Mouse (Mus musculus) spleen, adult 2 months (tissue): ENCODE results near the gene Itsn1. TPM values are rescaled to one million over a fixed set of nuclear protein-coding genes. Genes with fewer than 3 reads are reported as not detected.

Experiments used
- DNase-seq, 2 experiments: peaks; one replicate each; pipeline versions ENCODE4 v3.0.0 to v3.0.0-alpha.2; 2012 to 2021; ENCODE audit warnings: low spot score in 2 of 2, low read depth in 1 of 2
- H3K27ac ChIP-seq: fragments of 200-500 bp; 2 replicates; pipeline ENCODE4 v1.5.1; 2012; ENCODE audit warnings: low read length, inconsistent platforms; ENCODE audit not compliant: insufficient read depth
- H3K27me3 ChIP-seq: fragments of 200-500 bp; 2 replicates; pipeline ENCODE4 v1.6.1; 2012; ENCODE audit warnings: mild to moderate bottlenecking, moderate library complexity, low read length, inconsistent platforms; ENCODE audit not compliant: control insufficient read depth, insufficient read depth
- H3K36me3 ChIP-seq: fragments of 200-500 bp; 2 replicates; pipeline ENCODE4 v1.6.1; 2012; ENCODE audit warnings: mild to moderate bottlenecking, low read length, inconsistent platforms; ENCODE audit not compliant: control insufficient read depth, insufficient read depth
- H3K4me1 ChIP-seq: fragments of 200-500 bp; 2 replicates; pipeline ENCODE4 v1.6.1; 2011; ENCODE audit warnings: inconsistent platforms; ENCODE audit not compliant: control insufficient read depth, insufficient read depth, insufficient read length
- H3K4me3 ChIP-seq: fragments of 200-500 bp; 2 replicates; pipeline ENCODE4 v1.5.1; 2011; ENCODE audit warnings: mild to moderate bottlenecking, inconsistent platforms; ENCODE audit not compliant: insufficient read depth, insufficient read length; ENCODE audit errors: extremely low read depth
- CTCF ChIP-seq: fragments of 200-500 bp; IDR thresholded peaks from 2 replicates; pipeline ENCODE4 v1.5.1; 2011; ENCODE audit warnings: mild to moderate bottlenecking, inconsistent platforms; ENCODE audit not compliant: insufficient read depth, insufficient read length, insufficient replicate concordance; ENCODE audit errors: extremely low read depth
- POLR2A ChIP-seq: fragments of 200-500 bp; IDR thresholded peaks from 2 replicates; pipeline ENCODE4 v1.6.1; 2011; ENCODE audit warnings: low read depth, low read length, inconsistent platforms
- WGBS: fragments of 180-500 bp; shearing (Covaris S2); methylation state at CpG from one replicate; pipeline ENCODE4 v1.1.7; 2018; 5-methylcytosine and 5-hydroxymethylcytosine counted together
- polyA plus RNA-seq: library from polyadenylated mRNA; depleted of rRNA; stranded (reverse); fragments of >200 nt; gene quantifications from 2 replicates; pipeline ENCODE4 v1.2.3, GENCODE M21; 2012

Itsn1 gene
- polyA plus RNA-seq, 1 experiment = 36.0 TPM

DNA sequence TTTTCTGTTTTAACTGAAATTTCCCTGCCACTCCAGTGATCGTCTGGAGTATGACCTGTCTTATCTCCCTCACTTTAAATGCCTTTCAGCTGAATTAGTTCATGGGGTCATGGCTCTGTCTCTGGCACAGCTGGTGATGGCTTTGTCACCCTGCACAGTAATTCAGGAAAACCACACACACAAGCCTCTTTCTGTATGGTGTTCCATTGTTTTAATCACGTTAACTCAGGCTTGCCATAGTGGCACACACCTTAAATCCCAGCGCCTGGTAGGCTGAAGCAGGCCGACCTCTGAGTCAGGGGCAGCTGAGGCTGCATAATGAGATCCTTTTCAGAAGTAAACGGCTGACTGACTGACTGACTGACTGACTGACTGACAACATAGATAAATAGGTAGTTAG is 99.5 kb downstream of the Itsn1 start:
- H3K36me3 ChIP-seq = no peaks in the 10 kb centered on the region; the same call in 1 of the 2 replicates
- WGBS = 76% methylated on average over 5 of the region's 5 CpGs

DNA sequence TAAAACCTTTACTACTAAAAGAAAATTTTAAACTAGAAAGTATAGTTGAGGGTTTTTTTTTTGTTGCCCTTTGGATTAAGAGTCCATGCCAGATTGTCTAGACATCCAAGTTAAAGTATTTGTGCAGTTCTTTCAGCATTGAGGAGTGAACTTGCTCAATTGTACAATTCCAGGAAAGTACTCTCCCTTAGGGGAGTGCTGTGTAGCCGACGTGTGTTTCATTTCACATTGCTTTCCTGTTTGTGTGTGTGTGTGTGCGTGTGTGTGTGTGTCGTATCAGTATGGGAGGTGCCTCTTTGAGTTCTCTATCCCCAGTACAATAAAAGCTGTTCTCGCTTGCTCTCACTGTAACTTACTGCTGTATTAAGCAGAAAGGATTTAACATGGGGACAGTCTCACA is 100.0 kb downstream of the Itsn1 start:
- TF ChIP-seq POLR2A (no peak), CTCF (no peak)
- 81% methylated on average over 5 of the region's 5 CpGs for WGBS
- H3K27me3 ChIP-seq = no peaks in the 10 kb centered on the region
- DNase-seq = no peak
- H3K27ac ChIP-seq = no peak overlapping the region
- peaks cover 5% of the 10 kb centered on the region; the same call in 1 of the 2 replicates for H3K4me1 ChIP-seq
- no peak overlapping the region for H3K4me3 ChIP-seq
- H3K36me3 ChIP-seq = no peaks in the 10 kb centered on the region; the same call in 1 of the 2 replicates

More for the DNA sequence above, 99.5 kb downstream of the Itsn1 start:
- H3K27me3 ChIP-seq = no peaks in the 10 kb centered on the region
- DNase-seq = no peak
- peaks cover 5% of the 10 kb centered on the region; the same call in 1 of the 2 replicates for H3K4me1 ChIP-seq
- no peak overlapping the region for H3K4me3 ChIP-seq
- TF ChIP-seq CTCF (no peak), POLR2A (no peak)
- no peak overlapping the region for H3K27ac ChIP-seq

DNA sequence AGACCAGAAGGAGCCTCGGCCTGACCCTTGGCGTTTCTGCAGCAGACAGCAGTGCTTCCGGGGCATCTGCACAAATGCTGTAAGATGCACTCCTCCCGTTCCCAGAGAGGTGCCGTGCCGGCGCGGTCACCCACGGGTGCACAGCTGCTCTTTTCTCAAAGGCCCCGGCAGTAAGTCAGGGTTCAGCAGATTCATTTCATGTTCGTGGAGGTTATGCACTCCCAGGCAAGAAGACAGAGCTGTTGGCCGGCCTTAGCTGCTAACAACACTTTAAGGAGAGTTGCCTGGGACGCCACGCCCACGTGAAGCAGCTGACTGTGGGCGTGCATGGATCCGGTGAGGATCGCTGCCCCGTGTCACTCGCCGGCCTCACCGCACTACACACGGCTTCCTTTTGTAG is 101.2 kb downstream of the Itsn1 start:
- no peak for DNase-seq
- H3K27me3 ChIP-seq = no peaks in the 10 kb centered on the region
- peaks cover 5% of the 10 kb centered on the region; the same call in 1 of the 2 replicates for H3K4me1 ChIP-seq
- H3K36me3 ChIP-seq = no peaks in the 10 kb centered on the region; the same call in 1 of the 2 replicates
- WGBS = 92% methylated on average over 23 of the region's 23 CpGs
- H3K27ac ChIP-seq = no peak overlapping the region
- TF ChIP-seq CTCF (no peak), POLR2A (no peak)
- H3K4me3 ChIP-seq = no peak overlapping the region

DNA sequence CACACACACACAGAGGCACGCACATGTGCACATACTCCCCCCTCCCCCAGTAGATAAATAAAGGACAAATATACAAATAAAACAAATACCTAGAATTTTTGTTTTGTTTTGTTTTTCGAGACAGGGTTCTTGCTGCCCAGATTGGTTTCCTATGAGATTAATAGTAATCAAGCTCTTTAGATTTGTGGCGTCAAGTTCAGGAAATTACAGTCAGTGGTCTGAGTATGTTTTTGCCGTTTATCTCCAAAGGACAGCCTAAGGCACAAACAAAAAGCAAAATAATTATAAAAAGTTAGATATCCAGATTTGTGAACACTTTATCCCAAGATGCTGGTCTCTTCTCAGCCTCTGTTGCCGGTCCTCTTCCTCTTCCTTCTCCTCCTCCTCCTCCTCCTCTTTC is 104.0 kb downstream of the Itsn1 start:
- no peaks in the 10 kb centered on the region; the same call in none of the 2 replicates for H3K36me3 ChIP-seq
- WGBS = 87% methylated on average over 5 of the region's 5 CpGs
- H3K27ac ChIP-seq = no peak overlapping the region
- DNase-seq = no peak
- no peaks in the 10 kb centered on the region for H3K4me1 ChIP-seq
- no peaks in the 10 kb centered on the region for H3K27me3 ChIP-seq
- H3K4me3 ChIP-seq = no peak overlapping the region
- no peak for TF ChIP-seq CTCF
- TF ChIP-seq POLR2A = no peak

DNA sequence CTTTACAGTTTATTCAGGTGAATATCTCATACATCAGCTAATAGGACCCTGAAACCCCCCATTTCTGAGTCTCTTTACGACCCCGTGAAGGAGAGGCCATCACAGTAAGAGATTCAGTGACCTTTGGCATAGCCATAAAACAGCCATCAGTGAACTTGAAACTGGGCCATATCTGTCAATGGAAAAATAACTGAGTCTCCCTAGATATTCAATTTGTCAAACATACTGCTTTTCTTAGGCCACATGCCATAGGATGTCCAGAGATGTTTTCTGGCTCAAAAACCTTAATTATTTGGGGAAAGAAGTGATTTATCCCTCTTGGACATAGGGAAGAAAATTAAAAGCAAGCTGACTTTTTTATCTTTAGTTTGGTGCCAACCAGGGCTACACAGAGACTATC is 104.5 kb downstream of the Itsn1 start:
- no peak for TF ChIP-seq POLR2A
- TF ChIP-seq CTCF = no peak
- 91% methylated on average over 2 of the region's 2 CpGs for WGBS
- Histone ChIP-seq H3K27me3 (no peaks in the 10 kb centered on the region), H3K4me3 (no peak overlapping the region), H3K36me3 (no peaks in the 10 kb centered on the region; the same call in 1 of the 2 replicates), H3K27ac (no peak overlapping the region), H3K4me1 (no peaks in the 10 kb centered on the region)
- DNase-seq = no peak

DNA sequence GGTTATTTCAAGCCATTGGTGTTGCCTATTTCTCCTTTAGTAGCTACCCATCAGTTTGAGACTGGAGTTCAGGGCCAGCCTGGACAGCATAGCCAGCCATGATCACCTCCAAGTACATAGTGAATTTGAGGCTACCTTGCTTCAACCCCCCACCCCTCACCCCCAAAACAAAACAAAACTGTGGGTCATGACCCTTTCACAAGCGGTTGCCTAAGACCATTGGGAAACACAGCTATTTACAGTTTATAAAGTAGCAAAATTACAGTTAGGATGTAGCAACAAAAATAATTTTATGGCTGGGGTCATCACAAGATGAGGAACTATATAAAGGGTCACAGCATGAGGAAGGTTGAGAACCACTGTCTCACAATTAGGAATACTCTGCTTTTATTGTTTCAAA is 104.9 kb downstream of the Itsn1 start:
- no peaks in the 10 kb centered on the region for H3K4me1 ChIP-seq
- no peaks in the 10 kb centered on the region; the same call in 1 of the 2 replicates for H3K36me3 ChIP-seq
- no peak overlapping the region for H3K4me3 ChIP-seq
- no peaks in the 10 kb centered on the region for H3K27me3 ChIP-seq
- DNase-seq = no peak
- no peak overlapping the region for H3K27ac ChIP-seq
- TF ChIP-seq CTCF (no peak), POLR2A (no peak)
- 94% methylated on average over 1 of the region's 1 CpGs for WGBS

DNA sequence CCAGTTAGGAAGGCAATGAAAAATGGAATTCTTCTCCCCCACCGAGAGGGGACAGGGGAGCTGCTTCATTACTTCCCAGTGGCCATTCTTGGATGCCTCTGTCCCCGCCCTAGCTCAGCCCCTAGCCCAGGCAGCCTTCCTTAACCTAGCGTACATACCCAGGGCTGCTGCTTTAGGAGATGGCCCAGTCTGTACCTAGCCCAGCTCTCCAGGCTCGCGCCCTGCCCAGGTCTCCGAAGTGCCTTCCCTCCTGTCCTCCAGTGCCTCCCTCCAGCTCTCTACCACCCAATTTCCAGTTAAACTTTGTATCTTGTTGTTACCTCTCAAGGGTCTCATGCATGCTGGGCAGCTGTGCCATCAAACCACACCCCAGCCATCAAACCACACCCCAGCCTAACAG is 106.7 kb downstream of the Itsn1 start:
- 90% methylated on average over 6 of the region's 6 CpGs for WGBS
- no peaks in the 10 kb centered on the region; the same call in 1 of the 2 replicates for H3K36me3 ChIP-seq
- TF ChIP-seq POLR2A (no peak), CTCF (no peak)
- no peak overlapping the region for H3K4me3 ChIP-seq
- no peak for DNase-seq
- H3K27ac ChIP-seq = no peak overlapping the region
- no peaks in the 10 kb centered on the region for H3K27me3 ChIP-seq
- no peaks in the 10 kb centered on the region for H3K4me1 ChIP-seq
